Mouse (Mus musculus): ENCODE data around the gene Ano1.

DNA sequence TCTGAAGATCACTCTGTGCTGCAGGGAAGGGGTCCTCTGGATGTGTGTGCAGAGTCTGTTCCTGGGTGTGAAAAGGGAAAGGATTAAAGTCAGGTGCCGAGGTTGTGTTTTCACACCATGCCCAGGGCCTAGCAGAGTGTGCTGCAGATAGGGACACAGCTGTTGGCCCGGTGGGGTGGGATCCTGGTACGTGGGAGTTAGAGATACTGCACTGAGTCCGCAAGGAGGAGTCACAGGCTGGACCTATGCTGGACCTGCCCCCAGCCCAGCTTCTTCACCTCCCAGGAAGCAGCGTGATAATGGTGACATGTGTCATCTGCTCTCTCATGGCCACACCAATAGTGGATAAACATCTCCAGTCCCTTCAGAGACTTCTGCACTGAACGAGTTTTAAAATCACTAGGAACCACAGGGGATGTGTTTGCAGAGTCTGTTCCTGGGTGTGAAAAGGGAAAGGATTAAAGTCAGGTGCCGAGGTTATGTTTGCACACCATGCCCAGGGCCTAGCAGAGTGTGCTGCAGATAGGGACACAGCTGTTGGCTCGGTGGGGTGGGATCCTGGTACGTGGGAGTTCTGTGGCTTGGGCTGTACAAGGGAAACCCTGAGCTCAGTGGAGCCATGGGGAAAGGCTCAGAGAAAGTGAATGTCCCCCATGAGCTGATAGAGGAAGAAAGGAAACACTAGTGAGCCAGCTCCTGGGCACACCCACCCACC lies 20.4 kb downstream of the Ano1 start:
- TF ChIP-seq CTCF (IDR thresholded peaks at IDR 0.05; ENCODE audit: low read depth): 0 out of 2 replicates have a peak, but pooled peaks have one; percentile 5
- TF ChIP-seq EP300 (IDR thresholded peaks at IDR 0.05; ENCODE audit: low read depth): peak; percentile 75

Data from liver, embryonic 14.5 days (tissue).